Mouse (Mus musculus) layer of hippocampus, adult 18-20 months (tissue): ENCODE data around the gene Hmgn2. TPM values are rescaled to one million over a fixed set of nuclear protein-coding genes. Genes with fewer than 3 reads are reported as not detected.

Experiments
- DNase-seq, 2 experiments: peaks; one replicate each; pipeline ENCODE4 v3.0.0; 2022; ENCODE audit warnings: low spot score in 2 of 2
- total RNA-seq, 2 experiments: library from RNA; stranded (reverse); gene quantifications; 2 replicates each; pipeline ENCODE4 v1.2.3; 2021

Hmgn2 gene
- total RNA-seq, 2 experiments from 2014 or later: 98.1 to 114 TPM

GRCm38 (mm10) chr4:133980496-133980895 lies 12.0 kb upstream of the Hmgn2 start:
- no peak for DNase-seq

- DNase-seq: no peak
These were observed 9.7 kb upstream of the Hmgn2 start for GRCm38 (mm10) chr4:133978021-133978711.

- DNase-seq: no peak
These were observed 3.3 kb upstream of the Hmgn2 start for GRCm38 (mm10) chr4:133971741-133972140.

GRCm38 (mm10) chr4:133970876-133971275 lies 2.4 kb upstream of the Hmgn2 start:
- no peak for DNase-seq

- peak in 1 of 2 experiments; percentile 45 for DNase-seq
These were observed 1.7 kb upstream of the Hmgn2 start for GRCm38 (mm10) chr4:133970196-133970595.

- DNase-seq: no peak
These were observed 792 bp upstream of the Hmgn2 start for GRCm38 (mm10) chr4:133969114-133969770.

GRCm38 (mm10) chr4:133967866-133968149 lies 642 bp downstream of the Hmgn2 start:
- peak; percentile 86 to 92 for DNase-seq

- DNase-seq: peak; percentile 97 to 98
These were observed 1.1 kb downstream of the Hmgn2 start for GRCm38 (mm10) chr4:133967138-133967865.

GRCm38 (mm10) chr4:133966271-133966940 lies 2.0 kb downstream of the Hmgn2 start:
- DNase-seq: no peak

GRCm38 (mm10) chr4:133962566-133962965 lies 5.9 kb downstream of the Hmgn2 start:
- no peak for DNase-seq

- DNase-seq: no peak
These were observed 9.6 kb downstream of the Hmgn2 start for GRCm38 (mm10) chr4:133958884-133959283.

GRCm38 (mm10) chr4:133956358-133956757 lies 12.1 kb downstream of the Hmgn2 start:
- DNase-seq: no peak

GRCm38 (mm10) chr4:133946736-133947135 lies 21.7 kb downstream of the Hmgn2 start:
- DNase-seq: no peak

- DNase-seq: no peak
These were observed 24.7 kb downstream of the Hmgn2 start for GRCm38 (mm10) chr4:133943791-133944190.

GRCm38 (mm10) chr4:133942679-133943078 lies 25.8 kb downstream of the Hmgn2 start:
- DNase-seq: no peak

- no peak for DNase-seq
These were observed 26.9 kb downstream of the Hmgn2 start for GRCm38 (mm10) chr4:133941576-133941975.

GRCm38 (mm10) chr4:133940386-133941260 lies 27.8 kb downstream of the Hmgn2 start:
- no peak for DNase-seq

- no peak for DNase-seq
These were observed 30.4 kb downstream of the Hmgn2 start for GRCm38 (mm10) chr4:133938077-133938476.

- no peak for DNase-seq
These were observed 36.7 kb downstream of the Hmgn2 start for GRCm38 (mm10) chr4:133931785-133932184.

GRCm38 (mm10) chr4:133931349-133931748 lies 37.1 kb downstream of the Hmgn2 start:
- DNase-seq: no peak

GRCm38 (mm10) chr4:133929278-133929670 lies 39.2 kb downstream of the Hmgn2 start:
- no peak for DNase-seq
